Mouse (Mus musculus): Measurements from ENCODE around the gene Kif1a.

DNA sequence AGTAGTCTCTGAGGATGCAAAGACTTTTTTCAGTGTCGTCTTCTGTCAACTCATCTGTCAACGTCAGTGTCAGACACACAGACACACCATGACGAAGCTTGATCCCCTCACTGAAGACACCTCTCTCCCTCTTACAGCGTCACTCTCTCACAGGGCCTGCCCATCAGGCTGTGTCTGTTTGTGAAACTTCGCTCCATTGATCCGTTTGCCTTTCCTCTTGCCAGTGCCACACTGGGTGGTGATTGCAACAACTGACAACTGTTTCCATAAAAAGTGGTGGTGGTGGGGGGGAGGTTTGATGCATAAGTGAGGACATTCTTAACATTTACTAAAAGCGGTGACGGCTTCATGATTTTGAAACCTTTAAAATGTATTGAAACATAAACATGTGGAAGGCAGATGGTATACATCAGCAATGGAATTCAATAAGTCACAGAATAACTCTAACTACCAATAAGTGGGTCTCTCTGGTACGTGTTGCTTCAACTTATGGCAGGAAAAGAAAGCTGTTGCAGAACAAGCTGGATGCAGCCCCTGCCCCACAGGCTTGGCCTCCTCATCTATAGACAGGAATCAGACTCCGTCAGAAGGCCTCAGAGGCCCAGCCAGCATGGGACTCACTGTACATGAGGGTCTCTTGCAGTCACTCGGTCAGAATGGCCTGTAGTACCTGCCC is 21.6 kb upstream of the Kif1a start:
- TF ChIP-seq EP300 (IDR thresholded peaks at IDR 0.05; ENCODE audit: low read depth) (no peak), CTCF (IDR thresholded peaks at IDR 0.05; ENCODE audit: low read depth) (no peak)

Measured in heart, postnatal 0 days (tissue).